Mouse (Mus musculus) olfactory bulb, adult 2 months (tissue): ENCODE results near the gene Elmsan1.

Experiments used
- CTCF ChIP-seq: fragments of 200-500 bp; IDR thresholded peaks from 2 replicates; pipeline ENCODE4 v1.5.1; 2012; ENCODE audit warnings: low read depth, mild to moderate bottlenecking, low read length, moderate library complexity; ENCODE audit not compliant: insufficient read depth
- POLR2A ChIP-seq: fragments of 200-500 bp; IDR thresholded peaks from 2 replicates; pipeline ENCODE4 v1.6.1; 2012; ENCODE audit warnings: mild to moderate bottlenecking, low read depth, low read length, moderate library complexity; ENCODE audit not compliant: insufficient read depth

GRCm38 (mm10) chr12:84245683-84246082 lies 27.0 kb upstream of the Elmsan1 start:
- TF ChIP-seq CTCF, result no peak
- TF ChIP-seq POLR2A, result no peak
